Mouse (Mus musculus) thymus, postnatal 0 days (tissue): ENCODE results near the gene Rrp15. TPM values are rescaled to one million over a fixed set of nuclear protein-coding genes. Genes with fewer than 3 reads are reported as not detected.
"Not testable (repeated sequence)": the region's sequence is repeated elsewhere in the genome, so short reads cannot be mapped to it uniquely, and the experiment has no call there.

Source experiments
- DNase-seq: peaks from one replicate; pipeline ENCODE4 v3.0.0-alpha.2; 2015; ENCODE audit warnings: low spot score
- polyA plus RNA-seq: library from polyadenylated mRNA; unstranded; fragments of >200 nt; fragmentation: Nextera tagmentation; extraction: Ambion mirVana; gene quantifications from 2 replicates; pipeline ENCODE4 v1.2.1, GENCODE M21; 2015

Gene Rrp15
- 55.3 and 62.8 TPM in 2 replicates for polyA plus RNA-seq

DNA sequence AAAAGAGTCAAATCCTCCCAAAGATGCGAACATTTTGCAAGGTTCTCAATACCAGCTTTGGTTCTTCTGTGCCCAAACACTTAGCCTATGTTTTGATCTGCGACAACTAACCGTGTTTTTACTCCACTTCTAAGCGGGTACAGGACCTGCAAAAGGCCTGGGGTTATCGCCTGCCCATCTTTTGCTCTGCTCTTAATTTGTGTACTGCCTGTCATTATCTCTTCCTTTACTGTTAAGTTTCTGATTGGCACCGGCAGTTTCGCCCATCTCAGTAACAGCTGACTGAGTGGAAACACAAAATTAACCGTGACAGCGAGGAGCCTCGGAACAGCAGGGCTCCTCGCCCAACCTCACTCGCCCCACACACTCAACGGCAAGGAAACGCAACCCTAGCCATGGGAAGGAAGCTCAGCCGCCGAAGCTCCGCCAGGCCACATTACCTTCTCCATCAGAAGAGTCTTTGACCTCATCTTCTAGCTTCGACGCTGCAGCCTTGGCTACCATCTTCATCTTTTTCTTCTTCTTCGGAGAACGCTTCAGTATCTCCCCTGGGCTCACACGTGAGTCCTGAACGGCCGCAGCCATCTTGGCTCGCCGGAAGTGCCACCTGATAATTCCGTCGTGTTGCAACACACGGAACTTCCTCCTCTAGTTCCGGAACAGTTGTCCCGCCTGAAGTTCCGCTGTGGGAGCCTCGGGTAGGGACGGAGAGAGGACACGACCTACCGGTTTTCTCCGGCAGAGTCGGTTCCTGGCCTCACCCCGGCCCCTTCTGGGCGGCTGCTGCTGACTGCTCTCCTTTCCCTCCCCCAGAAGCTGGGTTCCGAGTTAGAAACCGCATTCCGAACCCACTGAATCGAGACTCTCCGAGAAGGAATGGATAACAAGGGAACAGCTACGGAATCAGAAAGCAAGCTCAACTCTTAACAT, at the start of gene Rrp15:
Gene Rrp15, minus strand, starts transcription at position 635 of the 930 bp plus-strand sequence.
- DNase-seq = peak; percentile 92

GRCm38 (mm10) chr1:186797991-186798390, 48.8 kb upstream of the Rrp15 start:
- DNase-seq = no peak

DNA sequence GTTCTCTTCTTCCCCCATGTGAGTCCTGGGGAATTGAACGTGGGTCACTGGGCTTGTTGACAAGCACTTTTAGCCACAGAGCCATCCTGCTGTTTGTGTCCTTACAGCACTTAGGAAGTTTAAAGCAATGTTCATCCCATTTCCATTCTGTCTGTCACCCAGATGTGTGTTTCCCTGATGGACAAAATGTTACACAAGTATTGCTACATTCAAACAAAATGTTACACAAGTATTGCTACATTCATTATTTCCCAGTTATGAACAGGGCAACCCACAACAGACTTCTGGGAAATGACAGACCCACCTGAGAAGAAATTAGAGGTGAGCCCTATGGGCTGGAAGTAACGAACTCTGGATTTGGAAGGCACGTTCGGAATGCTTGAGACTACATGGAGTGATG, 36.2 kb upstream of the Rrp15 start:
- no peak for DNase-seq

- DNase-seq = no peak
These were observed 31.7 kb upstream of the Rrp15 start for GRCm38 (mm10) chr1:186780826-186781225.

DNA sequence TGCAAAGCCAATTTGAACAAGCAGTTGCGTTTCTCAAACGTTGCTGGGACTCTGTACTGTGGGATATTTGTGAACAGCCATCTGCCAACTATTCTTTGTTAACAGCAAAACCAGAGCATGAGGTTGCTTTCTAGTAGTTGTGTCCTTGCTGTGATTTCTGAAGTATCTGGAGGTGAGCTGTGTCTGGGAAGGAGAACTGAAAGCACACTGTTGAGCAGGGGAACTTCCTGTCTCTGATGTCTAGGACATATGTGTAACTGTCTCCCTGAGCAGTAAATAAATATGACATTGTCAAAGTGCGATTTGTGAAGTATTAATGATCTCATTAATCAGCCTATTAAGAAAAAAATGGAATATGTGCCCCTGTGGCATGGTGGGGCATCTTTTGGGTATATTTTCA, 24.0 kb upstream of the Rrp15 start:
- no peak for DNase-seq

GRCm38 (mm10) chr1:186772547-186773077, 23.5 kb upstream of the Rrp15 start:
- DNase-seq = no peak

- DNase-seq = no peak
These were observed 22.8 kb upstream of the Rrp15 start for GRCm38 (mm10) chr1:186772005-186772404.

DNA sequence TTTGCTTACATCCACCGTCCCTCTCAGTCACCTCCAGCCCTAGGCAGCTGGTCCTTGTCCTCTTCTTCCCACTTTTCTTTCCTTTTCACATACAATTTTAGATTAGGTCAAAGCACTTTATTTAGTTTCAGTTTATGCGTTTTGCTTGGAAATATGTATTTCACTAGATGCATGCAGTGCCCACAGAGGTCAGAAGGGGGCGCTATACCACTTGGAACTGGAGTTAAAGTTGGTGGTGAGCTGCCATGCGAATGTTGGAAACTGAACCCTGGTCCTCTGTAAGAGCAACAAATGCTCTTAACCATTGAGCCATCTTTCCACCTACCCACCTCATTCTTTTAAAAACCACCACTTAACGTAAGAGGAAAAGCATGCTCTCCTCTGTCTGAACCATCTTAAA, 21.5 kb upstream of the Rrp15 start:
- DNase-seq = no peak

GRCm38 (mm10) chr1:186768392-186768791, 19.2 kb upstream of the Rrp15 start:
- no peak for DNase-seq

- not testable (repeated sequence) for DNase-seq
These were observed 14.3 kb upstream of the Rrp15 start for GRCm38 (mm10) chr1:186763451-186763850.

DNA sequence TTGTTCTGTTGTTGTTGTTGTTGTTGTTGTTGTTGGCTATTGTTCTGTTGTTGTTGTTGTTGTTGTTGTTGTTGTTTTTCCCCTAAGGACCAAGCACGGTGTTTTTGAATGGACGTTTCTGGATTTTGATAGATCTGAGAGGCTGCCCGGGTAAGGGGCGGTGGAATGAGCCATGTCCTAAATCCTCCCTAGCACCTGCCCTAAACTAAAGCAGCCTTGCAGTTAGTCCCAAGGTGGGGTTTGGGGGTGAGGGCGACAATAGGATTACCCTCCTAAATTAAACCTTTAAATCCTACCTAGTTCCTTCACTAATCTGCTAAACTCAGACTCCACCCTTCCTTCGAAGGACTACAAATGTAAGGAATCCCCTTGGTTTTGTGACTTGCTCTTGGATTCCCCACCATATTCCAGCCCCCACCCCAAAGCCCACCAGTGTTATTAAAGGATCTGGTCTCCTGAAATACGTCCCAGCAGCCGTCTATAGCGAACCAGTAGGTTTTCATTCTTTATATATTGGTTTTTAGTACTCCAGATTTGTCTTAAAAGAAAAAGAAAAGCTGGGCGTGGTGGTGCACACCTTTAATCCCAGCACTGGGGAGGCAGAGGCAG, 621 bp upstream of the Rrp15 start:
- no peak for DNase-seq

DNA sequence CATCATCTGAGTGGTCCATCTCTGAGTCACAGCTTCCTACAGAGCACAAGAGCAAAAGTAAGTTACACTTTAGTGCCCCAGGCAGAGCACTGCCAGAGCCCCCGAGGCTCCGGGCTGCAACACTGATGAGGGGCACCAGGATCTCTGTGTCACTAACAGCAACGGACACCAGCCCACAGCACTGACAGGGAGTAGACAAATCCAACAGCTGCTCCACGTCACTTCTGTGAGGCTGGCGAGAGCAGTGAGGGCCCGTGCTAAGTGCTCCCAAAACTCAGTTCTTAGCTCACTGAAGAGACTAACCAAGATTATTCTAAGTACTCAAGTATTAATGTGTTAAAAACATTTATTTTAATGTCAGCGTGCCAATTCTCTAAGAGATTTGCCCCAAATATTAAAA, 9.3 kb downstream of the Rrp15 start:
- DNase-seq = no peak

DNA sequence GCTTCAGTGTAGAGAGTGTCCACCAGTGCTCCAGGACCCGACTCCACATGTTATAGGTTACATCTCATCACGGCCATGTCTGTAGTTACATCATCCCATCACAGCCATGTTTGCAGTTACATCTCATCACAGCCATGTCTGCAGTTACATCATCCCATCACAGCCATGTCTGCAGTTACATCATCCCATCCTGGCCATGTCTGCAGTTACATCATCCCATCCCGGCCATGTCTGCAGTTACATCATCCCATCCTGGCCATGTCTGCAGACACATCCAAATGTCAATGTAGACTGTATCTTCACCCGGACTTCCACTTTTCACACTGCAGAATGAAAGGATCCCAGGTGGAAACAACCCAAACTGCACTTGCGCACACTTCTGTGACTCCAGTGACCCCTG, 13.6 kb downstream of the Rrp15 start:
- DNase-seq = no peak

GRCm38 (mm10) chr1:186733052-186733451, 16.1 kb downstream of the Rrp15 start:
- no peak for DNase-seq

DNA sequence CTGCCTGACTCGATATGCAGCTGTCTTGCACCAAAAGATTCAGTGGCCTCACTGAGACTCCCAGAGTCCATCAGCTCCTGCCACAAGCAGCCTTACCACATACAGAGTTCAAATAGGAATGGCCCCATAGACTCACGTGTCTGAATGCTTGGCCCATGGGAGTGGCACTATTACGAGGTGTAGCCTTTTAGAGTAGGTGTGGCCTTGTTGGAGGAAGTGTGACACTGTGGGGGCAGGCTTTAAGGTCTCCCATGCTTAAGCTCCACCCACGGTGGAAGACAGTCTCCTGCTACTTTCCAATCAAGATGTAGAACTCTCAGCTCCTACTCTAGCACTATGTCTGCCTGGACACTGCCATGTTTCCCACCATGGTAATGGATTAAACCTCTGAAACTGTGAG, 20.4 kb downstream of the Rrp15 start:
- DNase-seq = no peak

DNA sequence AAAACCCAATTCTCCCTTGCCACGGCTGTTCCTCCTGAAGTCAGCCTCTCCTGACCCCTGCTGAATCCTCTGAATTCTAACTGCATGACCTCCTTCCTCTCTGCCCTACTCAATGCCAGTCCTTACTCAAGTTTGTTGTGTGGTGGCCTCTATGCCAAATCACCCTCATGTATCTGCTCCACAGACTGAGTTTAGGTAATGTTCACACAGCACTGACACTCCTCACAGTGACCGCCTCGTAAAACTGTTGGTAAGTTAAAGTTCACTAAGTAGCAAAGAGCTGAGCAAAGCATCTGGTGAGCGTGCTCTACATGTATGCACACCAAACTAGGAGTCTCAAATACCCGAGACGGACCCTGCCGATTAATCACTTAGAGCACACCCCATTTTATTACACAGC, 23.0 kb downstream of the Rrp15 start:
- no peak for DNase-seq

GRCm38 (mm10) chr1:186722299-186722698, 26.9 kb downstream of the Rrp15 start:
- DNase-seq = no peak

GRCm38 (mm10) chr1:186721846-186722245, 27.3 kb downstream of the Rrp15 start:
- DNase-seq = peak; percentile 77

- DNase-seq = no peak
These were observed 28.0 kb downstream of the Rrp15 start for GRCm38 (mm10) chr1:186721166-186721565.

DNA sequence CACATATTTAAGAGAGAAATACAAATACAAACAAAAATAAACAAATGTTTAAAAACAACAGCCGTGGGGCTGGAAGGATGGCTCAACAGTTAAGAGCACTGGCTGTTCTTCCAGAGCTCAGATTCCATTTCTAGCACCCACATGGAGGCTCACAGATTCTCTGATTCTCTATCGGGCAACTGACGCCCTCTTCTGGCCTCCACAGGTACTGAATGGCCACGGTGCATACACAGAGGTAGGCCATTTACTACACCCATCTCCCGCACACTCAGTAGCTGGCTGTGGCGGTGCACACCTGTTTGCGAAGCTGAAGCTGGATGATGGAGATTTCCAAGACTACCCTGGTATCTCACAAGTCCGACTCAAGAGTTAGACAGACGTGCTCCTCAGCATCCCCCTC, 29.4 kb downstream of the Rrp15 start:
- DNase-seq = peak; percentile 9

GRCm38 (mm10) chr1:186718881-186719280, 30.3 kb downstream of the Rrp15 start:
- DNase-seq = no peak
